Mouse (Mus musculus): Measurements from ENCODE around the gene Gm17387.
A peak's percentile ranks its signal among the peaks of the same experiment; 100 is the strongest.
"Not testable (repeated sequence)": the region's sequence is repeated elsewhere in the genome, so short reads cannot be mapped to it uniquely, and the experiment has no call there.

Gm17387 gene

DNA sequence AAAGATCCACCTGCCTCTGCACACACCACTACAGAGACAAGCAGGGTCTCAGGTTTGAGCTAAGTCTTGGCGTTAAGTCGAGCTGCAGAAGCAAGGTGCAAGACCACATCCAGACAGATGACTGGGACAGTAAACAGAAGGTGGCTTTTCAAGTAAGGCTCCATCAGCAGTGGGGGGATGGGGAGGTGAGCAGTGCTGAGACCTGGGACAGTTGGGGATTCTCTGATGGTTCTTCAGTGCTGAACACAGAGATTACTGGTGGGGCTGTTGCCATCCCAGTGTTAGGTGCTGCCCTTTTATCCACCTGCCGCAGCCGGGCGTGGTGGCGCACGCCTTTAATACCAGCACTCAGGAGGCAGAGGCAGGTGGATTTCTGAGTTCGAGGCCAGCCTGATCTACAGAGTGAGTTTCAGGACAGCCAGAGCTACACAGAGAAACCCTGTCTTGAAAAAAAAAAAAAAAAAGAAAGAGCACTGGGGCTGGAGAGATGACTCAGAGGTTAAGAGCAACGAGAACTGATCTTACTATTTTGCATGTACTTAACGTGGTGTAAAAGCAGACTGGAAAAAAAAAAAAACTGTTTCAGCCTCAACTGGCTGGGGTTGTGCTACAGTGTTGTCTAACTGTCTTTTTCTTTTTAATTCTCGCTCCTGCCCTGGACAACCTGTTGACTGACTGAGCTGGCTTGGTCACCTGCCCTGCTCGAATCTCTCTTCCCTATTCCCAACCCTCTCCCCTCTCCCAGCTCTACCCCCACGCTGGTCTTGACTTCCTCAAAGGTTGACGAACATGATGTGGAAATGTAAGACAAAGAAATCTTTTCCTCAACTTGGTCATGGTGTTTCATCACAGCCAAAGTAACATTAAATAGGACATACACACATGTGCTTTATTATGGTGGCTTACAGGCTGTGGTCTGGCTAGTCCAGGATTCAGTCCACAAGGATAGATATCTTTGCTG lies 7.2 kb upstream of the Gm17387 start:
- no peaks in the 10 kb centered on the region for H3K9me3 ChIP-seq (ENCODE audit: low read length)
- no peaks in the 10 kb centered on the region for H3K36me3 ChIP-seq (ENCODE audit: insufficient read depth, low read length)
- H3K4me3 ChIP-seq (replicated peaks; ENCODE audit: low read length), result no peak overlapping the region
- H3K4me1 ChIP-seq (replicated peaks; ENCODE audit: low read depth, low read length), result peaks cover 69% of the 10 kb centered on the region
- TF ChIP-seq NANOG (IDR thresholded peaks at IDR 0.05; ENCODE audit: borderline replicate concordance, low read length) (no peak), CTCF (conservative IDR thresholded peaks at IDR 0.05; ENCODE audit: low read length) (no peak), POU5F1 (IDR thresholded peaks at IDR 0.05; ENCODE audit: borderline replicate concordance, low read length) (no peak)
- no peaks in the 10 kb centered on the region for H3K27me3 ChIP-seq (ENCODE audit: insufficient read depth, low read length)

DNA sequence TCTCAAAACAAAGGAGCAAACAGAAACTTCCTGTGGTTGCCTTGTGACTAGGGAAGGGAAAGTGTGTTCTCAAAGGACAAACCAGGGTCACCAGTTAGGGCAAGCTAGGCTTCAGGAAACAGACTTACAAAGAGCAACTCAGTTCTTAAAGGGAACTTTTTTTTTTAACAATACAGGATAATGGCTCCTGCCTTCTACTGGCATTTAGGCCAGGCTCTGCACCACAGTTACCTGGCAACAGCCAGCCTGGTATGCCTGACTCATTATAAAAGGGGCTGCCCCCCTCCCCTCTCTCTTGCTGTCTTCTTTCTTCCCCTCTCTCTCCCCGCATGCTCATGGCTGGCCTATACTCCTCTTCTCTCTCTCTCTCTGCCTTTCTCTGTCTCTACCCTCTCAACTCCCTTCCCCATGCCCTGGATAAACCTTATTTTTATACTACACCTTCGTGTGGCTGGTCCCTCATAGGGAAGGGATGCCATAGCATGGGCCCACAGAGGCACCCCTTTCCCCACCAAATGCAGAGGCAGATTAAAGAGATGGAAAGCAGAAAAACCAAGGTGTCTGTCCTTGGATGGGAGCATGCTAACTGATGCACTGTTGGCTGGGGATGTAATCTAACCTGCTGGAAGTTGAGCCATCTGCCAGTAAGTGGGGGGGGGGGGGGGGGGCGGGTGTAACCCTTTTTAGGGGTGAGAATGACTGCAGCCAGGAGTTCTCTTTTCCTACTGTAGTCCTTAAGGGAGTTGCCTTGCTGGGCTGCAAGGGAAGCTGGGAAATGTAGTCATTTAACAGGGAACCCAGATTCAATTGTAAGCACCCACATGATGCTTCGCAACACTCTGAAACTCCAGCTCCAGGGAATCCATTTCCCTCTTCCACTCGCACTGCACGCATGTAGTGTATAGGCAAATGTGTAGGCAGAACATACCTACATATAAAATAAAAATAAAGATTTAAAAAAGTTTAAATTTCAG lies 3.8 kb upstream of the Gm17387 start:
- H3K9me3 ChIP-seq (ENCODE audit: low read length), result no peaks in the 10 kb centered on the region
- TF ChIP-seq CTCF (conservative IDR thresholded peaks at IDR 0.05; ENCODE audit: low read length), result no peak
- no peak for TF ChIP-seq POU5F1 (IDR thresholded peaks at IDR 0.05; ENCODE audit: borderline replicate concordance, low read length)
- TF ChIP-seq NANOG (IDR thresholded peaks at IDR 0.05; ENCODE audit: borderline replicate concordance, low read length), result peak; percentile 34; the same call in 1 of the 2 replicates
- H3K4me1 ChIP-seq (replicated peaks; ENCODE audit: low read depth, low read length), result peaks cover 84% of the 10 kb centered on the region
- H3K36me3 ChIP-seq (ENCODE audit: insufficient read depth, low read length), result no peaks in the 10 kb centered on the region
- H3K27me3 ChIP-seq (ENCODE audit: insufficient read depth, low read length), result no peaks in the 10 kb centered on the region
- peak overlapping the region; percentile 51 for H3K4me3 ChIP-seq (replicated peaks; ENCODE audit: low read length)

DNA sequence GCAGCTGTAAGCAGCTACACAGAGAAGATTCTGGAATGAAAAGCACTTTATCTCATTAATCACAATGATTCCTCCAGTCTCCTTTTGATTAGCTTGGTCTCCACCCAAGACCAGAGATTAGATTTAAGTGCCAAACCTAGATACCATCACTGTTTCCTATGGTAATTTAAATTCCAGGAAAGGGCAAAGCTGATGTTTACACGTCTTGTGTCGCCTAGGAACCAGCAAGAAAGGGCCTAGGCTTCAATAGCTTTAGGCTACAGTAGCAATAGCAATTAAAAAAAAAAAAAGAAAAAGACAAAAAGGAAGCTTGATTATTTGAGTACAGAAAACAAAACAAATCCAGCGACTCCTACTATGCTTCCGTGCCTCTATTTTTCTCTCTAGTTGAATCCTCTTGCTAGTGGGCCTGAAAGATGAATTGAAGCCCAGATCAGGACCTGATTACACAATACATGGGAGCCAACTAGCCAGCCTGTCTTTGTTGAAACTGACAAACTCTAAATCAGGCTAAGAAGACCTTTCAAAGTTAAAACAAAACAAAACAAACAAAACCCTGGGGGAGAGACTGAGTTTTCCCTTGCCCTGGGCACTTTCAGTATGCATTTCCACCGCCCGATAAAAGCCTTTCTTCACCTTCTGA lies 2.7 kb upstream of the Gm17387 start:
- TF ChIP-seq NANOG (IDR thresholded peaks at IDR 0.05; ENCODE audit: borderline replicate concordance, low read length), result peak; percentile 3; the same call in 1 of the 2 replicates
- no peak for TF ChIP-seq POU5F1 (IDR thresholded peaks at IDR 0.05; ENCODE audit: borderline replicate concordance, low read length)
- Histone ChIP-seq H3K9me3 (ENCODE audit: low read length) (no peaks in the 10 kb centered on the region), H3K27me3 (ENCODE audit: insufficient read depth, low read length) (no peaks in the 10 kb centered on the region), H3K4me1 (replicated peaks; ENCODE audit: low read depth, low read length) (peaks cover 86% of the 10 kb centered on the region), H3K4me3 (replicated peaks; ENCODE audit: low read length) (peak overlapping the region; percentile 46), H3K36me3 (ENCODE audit: insufficient read depth, low read length) (no peaks in the 10 kb centered on the region)

DNA sequence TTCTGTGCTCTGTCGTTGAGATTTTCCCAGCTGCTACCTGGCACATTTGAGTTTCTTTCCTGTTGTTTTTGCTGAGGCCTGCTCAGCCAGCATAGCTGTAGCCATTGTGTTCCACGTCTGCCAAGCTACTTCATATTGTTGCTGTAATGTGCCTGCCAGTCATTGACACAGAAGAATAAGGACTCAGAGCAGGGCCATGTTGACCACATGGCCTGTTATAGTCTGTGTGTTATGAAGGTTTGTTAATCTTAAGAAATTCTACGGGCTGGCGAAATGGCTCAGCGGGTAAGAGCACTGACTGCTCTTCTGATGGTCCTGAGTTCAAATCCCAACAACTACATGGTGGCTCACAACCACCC lies 2.2 kb upstream of the Gm17387 start:
- Histone ChIP-seq H3K4me3 (replicated peaks; ENCODE audit: low read length) (no peak overlapping the region), H3K4me1 (replicated peaks; ENCODE audit: low read depth, low read length) (peaks cover 86% of the 10 kb centered on the region), H3K27me3 (ENCODE audit: insufficient read depth, low read length) (no peaks in the 10 kb centered on the region), H3K9me3 (ENCODE audit: low read length) (no peaks in the 10 kb centered on the region), H3K36me3 (ENCODE audit: insufficient read depth, low read length) (no peaks in the 10 kb centered on the region)
- TF ChIP-seq NANOG (IDR thresholded peaks at IDR 0.05; ENCODE audit: borderline replicate concordance, low read length) (no peak), CTCF (conservative IDR thresholded peaks at IDR 0.05; ENCODE audit: low read length) (no peak), POU5F1 (IDR thresholded peaks at IDR 0.05; ENCODE audit: borderline replicate concordance, low read length) (no peak)

- Histone ChIP-seq H3K9me3 (ENCODE audit: low read length) (no peaks in the 10 kb centered on the region), H3K36me3 (ENCODE audit: insufficient read depth, low read length) (no peaks in the 10 kb centered on the region), H3K4me3 (replicated peaks; ENCODE audit: low read length) (no peak overlapping the region), H3K4me1 (replicated peaks; ENCODE audit: low read depth, low read length) (peaks cover 81% of the 10 kb centered on the region), H3K27me3 (ENCODE audit: insufficient read depth, low read length) (no peaks in the 10 kb centered on the region)
- TF ChIP-seq POU5F1 (IDR thresholded peaks at IDR 0.05; ENCODE audit: borderline replicate concordance, low read length), result no peak
- no peak for TF ChIP-seq CTCF (conservative IDR thresholded peaks at IDR 0.05; ENCODE audit: low read length)
- TF ChIP-seq NANOG (IDR thresholded peaks at IDR 0.05; ENCODE audit: borderline replicate concordance, low read length), result peak; percentile 87
These were observed 1.5 kb downstream of the Gm17387 start for GRCm38 (mm10) chr7:141030390-141030789.

DNA sequence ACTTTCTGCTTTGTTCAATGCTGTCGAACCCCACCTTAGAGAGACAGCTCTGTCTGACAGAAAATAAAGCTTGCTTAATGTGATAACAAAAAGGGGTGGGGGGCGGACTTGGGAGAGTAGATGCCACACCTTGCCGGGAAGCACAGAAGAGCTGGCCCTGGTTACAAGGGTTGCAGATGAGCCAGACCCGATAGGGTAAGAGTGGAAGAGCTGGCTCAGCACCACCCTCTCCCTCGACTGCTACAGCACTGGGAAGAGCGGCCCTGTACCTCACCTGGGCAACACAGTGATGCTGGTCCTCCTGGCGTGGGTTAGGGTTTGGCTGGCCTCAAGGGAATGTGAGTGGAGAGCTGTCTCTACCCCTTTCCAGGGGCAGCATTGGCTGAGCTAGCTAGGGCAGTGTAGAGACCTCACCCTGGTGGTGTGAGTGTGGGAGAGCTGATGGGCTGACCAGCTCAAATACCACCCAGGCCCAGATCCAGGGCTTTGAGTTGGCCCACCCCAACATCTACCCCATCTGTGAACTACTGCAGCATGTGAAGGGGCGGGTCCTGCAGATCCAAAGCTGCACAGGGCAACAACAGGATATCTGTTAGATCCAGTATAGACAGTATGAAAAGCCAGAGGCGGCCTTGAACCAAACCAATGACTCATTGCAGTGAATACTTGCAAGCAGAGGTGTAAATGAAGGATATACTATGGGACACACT lies 3.7 kb downstream of the Gm17387 start:
- Histone ChIP-seq H3K4me3 (replicated peaks; ENCODE audit: low read length) (peak overlapping the region; percentile 35; the same call in 1 of the 2 replicates), H3K27me3 (ENCODE audit: insufficient read depth, low read length) (no peaks in the 10 kb centered on the region), H3K36me3 (ENCODE audit: insufficient read depth, low read length) (no peaks in the 10 kb centered on the region), H3K9me3 (ENCODE audit: low read length) (no peaks in the 10 kb centered on the region), H3K4me1 (replicated peaks; ENCODE audit: low read depth, low read length) (peaks cover 66% of the 10 kb centered on the region)
- TF ChIP-seq POU5F1 (IDR thresholded peaks at IDR 0.05; ENCODE audit: borderline replicate concordance, low read length), result no peak
- TF ChIP-seq NANOG (IDR thresholded peaks at IDR 0.05; ENCODE audit: borderline replicate concordance, low read length), result no peak
- TF ChIP-seq CTCF (conservative IDR thresholded peaks at IDR 0.05; ENCODE audit: low read length), result no peak

- H3K27me3 ChIP-seq (ENCODE audit: insufficient read depth, low read length); H3K36me3 ChIP-seq (ENCODE audit: insufficient read depth, low read length); H3K9me3 ChIP-seq (ENCODE audit: low read length); H3K4me3 ChIP-seq (replicated peaks; ENCODE audit: low read length): not testable (repeated sequence)
- H3K4me1 ChIP-seq (replicated peaks; ENCODE audit: low read depth, low read length), result peaks cover 63% of the 10 kb centered on the region
These were observed 7.7 kb downstream of the Gm17387 start for GRCm38 (mm10) chr7:141036624-141037023.

Measured in E14TG2a.4 (cell line).